Mouse (Mus musculus) 416B (cell line): Measurements from ENCODE around the gene Gm5294.

ENCODE experiments used
- DNase-seq: peaks from one replicate; pipeline ENCODE4 v3.0.0; 2011; ENCODE audit warnings: low read depth

Gene Gm5294

DNA sequence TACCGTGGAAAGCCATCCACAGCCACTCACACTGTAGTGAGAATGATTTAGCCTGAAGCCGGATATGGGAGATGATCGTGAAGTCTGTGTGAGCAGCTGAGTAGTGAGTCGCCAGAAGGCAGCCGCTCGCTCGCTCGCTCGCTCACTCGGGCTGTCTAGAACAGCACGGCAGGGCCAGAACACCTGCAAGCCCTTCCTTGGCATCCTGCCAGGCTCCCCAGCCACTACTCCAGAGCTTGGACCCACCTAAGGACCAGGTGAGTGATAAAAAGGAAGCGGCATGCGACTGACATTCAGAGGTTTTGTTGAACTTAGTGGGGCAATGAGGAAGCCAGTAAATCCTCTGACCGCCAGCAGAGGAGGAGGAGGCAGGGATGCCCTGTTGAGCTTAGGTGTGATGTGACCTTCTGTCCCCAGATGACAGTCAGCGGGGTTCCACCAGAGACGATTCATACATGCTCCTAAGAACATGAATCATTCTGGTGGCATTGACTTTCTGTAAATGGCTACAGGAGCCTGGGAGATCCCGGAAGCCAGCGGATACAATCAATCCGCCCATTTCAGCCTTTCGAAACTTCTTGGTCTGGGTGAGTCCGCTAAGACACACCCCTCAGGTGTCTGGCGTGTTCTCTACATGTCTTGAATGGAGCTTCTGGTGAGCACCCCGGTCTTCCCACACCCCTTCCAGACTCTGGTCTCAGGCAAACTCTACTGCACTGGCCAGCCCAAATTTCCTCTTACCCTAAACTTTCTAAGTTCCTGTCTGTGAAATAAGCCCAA lies 30.0 kb downstream of the Gm5294 start:
- no peak for DNase-seq

GRCm38 (mm10) chr5:138850462-138850844 lies 30.6 kb downstream of the Gm5294 start:
- DNase-seq = no peak

DNA sequence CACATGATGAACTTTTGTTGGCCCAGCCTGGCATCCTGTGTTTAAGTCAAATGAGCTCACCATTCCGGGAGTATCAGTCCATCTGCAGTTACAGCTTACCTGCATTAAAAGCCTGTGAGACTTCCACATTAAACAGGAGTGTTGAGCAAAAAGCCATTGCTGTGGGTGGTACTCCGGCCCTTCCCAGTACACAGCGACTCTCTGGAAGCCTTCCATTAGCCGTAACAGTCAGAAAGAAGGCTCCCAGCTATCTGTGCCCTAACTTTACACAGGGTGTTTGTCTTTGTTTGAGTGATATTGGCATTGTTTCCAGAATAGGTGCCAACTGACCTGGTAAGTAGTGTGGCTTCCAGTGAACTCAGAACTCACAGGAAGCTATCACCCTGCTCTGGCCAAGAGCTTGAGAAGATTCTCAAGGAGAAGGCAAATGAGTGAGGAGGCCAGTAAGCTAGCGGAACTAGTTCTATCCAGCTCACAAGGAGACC lies 31.5 kb downstream of the Gm5294 start:
- DNase-seq = no peak

DNA sequence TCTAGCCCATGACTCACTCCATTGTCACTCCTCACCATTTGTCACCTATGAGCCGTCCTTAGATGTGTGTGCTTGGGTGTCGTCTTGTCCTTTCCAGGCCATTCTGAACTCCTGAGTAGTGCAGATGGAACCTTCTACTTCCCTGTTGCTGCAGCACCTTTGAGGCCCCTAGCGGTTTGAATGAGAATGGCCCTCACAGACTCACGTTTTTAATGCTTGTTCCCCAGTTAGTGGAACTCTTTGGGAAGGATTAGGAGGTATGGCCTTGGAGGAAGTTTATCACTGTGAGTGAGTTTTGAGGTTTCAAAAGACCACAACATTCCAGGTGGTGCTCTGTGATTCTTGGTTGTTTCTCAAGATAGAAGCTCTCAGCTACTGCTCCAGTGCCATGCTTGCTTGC lies 32.3 kb downstream of the Gm5294 start:
- no peak for DNase-seq

GRCm38 (mm10) chr5:138853349-138853748 lies 33.5 kb downstream of the Gm5294 start:
- DNase-seq = peak; percentile 70

DNA sequence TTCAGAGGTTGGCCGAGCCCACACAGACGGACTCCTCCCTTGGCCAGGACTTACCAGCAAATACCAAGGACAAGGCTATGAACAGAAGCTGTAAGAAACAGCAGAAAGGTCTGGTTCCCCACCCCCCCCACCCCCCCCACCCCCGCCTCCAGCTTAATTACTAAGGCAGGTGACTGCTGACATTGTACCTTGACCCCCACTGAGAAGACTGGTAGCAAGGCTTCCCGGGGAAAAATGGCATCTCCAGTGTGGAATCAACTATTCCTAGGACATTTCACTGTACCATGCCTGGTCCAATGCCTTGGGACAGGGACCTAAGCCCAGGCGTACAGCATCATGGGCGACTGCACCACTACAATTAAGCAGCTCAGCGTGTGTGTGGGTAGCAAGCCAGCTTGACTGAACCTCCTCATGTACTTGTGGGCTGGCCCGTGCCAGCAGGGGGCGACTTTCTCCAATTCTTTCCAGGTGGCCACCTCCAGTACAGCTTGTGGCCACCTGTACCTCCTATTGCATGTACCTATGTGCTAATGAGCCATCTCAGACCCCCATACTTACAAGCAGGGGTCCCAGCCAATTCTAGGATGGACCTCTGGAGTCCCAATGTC lies 37.2 kb downstream of the Gm5294 start:
- peak; percentile 62 for DNase-seq

GRCm38 (mm10) chr5:138857811-138858251 lies 38.0 kb downstream of the Gm5294 start:
- DNase-seq = no peak

GRCm38 (mm10) chr5:138863681-138864146 lies 43.8 kb downstream of the Gm5294 start:
- no peak for DNase-seq

DNA sequence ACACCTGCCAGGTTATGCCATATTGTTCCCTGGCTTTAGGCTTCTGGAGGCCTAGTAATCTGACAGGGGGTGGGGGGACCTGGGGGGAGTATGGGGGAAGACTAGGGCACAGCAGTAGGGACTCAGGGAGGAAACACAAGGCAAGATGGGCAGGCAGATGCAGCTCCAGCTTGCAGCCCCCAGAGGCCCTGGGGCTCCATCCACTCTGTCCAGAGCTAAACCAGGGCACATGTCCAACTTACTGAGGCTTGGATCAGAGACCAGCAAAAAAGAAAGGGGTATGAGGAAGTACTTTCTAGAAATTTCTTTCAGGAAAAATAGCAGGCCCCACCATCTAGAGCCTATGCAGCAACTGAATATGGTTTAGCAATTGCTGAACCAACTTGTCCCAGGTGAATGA lies 44.3 kb downstream of the Gm5294 start:
- no peak for DNase-seq

DNA sequence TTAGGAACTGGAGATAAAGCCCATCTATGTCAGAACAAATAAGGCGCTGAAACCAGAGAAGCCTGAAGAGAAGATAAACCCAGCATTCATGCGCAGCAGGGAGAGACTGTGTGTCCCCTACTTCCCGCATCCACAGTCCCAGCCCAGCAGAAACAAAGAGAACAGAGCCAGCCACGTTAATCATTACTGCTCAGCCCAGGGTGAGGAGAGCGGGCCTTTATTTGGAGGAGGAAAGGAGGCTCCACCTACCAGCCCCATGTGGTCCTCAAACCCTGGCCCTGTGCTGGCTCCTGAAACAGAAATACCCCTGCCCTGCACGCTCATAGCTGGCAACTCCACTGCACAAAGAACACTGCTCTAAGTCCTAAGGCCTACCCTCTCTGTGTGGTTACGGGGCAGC lies 45.0 kb downstream of the Gm5294 start:
- no peak for DNase-seq

GRCm38 (mm10) chr5:138865637-138866036 lies 45.8 kb downstream of the Gm5294 start:
- DNase-seq = peak; percentile 90
